Mouse (Mus musculus) ES-Bruce4 (cell line): ENCODE measurements around the gene Nucb1. TPM values are rescaled to one million over a fixed set of nuclear protein-coding genes. Genes with fewer than 3 reads are reported as not detected.

Experiments used
- H3K27ac ChIP-seq: 2 replicates; pipeline ENCODE4 v1.5.1; 2012; ENCODE audit warnings: low read length, inconsistent platforms; ENCODE audit not compliant: insufficient read depth
- H3K27me3 ChIP-seq: 2 replicates; pipeline ENCODE4 v1.6.1; 2012; ENCODE audit warnings: mild to moderate bottlenecking, low read length, inconsistent platforms; ENCODE audit not compliant: control insufficient read depth, poor library complexity, insufficient read depth, severe bottlenecking
- H3K36me3 ChIP-seq: 2 replicates; pipeline ENCODE4 v1.6.1; 2012; ENCODE audit warnings: inconsistent platforms, mild to moderate bottlenecking, low read length, moderate library complexity; ENCODE audit not compliant: control insufficient read depth, poor library complexity, insufficient read depth, severe bottlenecking
- H3K4me1 ChIP-seq: one replicate; pipeline ENCODE4 v1.8.1; 2011; ENCODE audit warnings: low read length; ENCODE audit not compliant: control insufficient read depth, insufficient read depth
- H3K4me3 ChIP-seq: 2 replicates; pipeline ENCODE4 v1.5.1; 2011; ENCODE audit warnings: low read depth, mild to moderate bottlenecking, low read length
- H3K9ac ChIP-seq: 2 replicates; pipeline ENCODE4 v1.6.1; 2012; ENCODE audit warnings: low read depth, mild to moderate bottlenecking, inconsistent platforms; ENCODE audit not compliant: poor library complexity, severe bottlenecking
- H3K9me3 ChIP-seq: replicated peaks from 2 replicates; pipeline ENCODE4 v1.6.1; 2012; ENCODE audit warnings: mild to moderate bottlenecking, low read length, inconsistent platforms; ENCODE audit not compliant: control insufficient read depth, poor library complexity, insufficient read depth, severe bottlenecking
- CTCF ChIP-seq: IDR thresholded peaks from one replicate; pipeline ENCODE4 v1.8.1; 2011; ENCODE audit warnings: low read depth, low read length
- EP300 ChIP-seq: IDR thresholded peaks from 2 replicates; pipeline ENCODE4 v1.6.1; 2011; ENCODE audit warnings: low read depth, low read length; ENCODE audit not compliant: insufficient read depth
- POLR2A ChIP-seq: IDR thresholded peaks from one replicate; pipeline ENCODE4 v1.8.1; 2011; ENCODE audit warnings: low read length; ENCODE audit not compliant: insufficient read depth
- polyA plus RNA-seq: library from polyadenylated mRNA; stranded (reverse); fragments of >200 nt; gene quantifications from 2 replicates; pipeline ENCODE4 v1.2.4, GENCODE M21; 2011; ENCODE audit warnings: low read depth; ENCODE audit not compliant: missing spikeins, insufficient read depth, insufficient read length

The Nucb1 gene
- polyA plus RNA-seq, 1 experiment: 105 TPM

GRCm38 (mm10) chr7:45470869-45471268, 39.3 kb downstream of the Nucb1 start:
- Histone ChIP-seq H3K27me3 (no peaks in the 10 kb centered on the region), H3K9ac (no peak overlapping the region), H3K9me3 (no peaks in the 10 kb centered on the region), H3K36me3 (no peaks in the 10 kb centered on the region), H3K4me3 (no peak overlapping the region), H3K27ac (no peak overlapping the region), H3K4me1 (no peaks in the 10 kb centered on the region)
- TF ChIP-seq POLR2A (no peak), CTCF (no peak), EP300 (no peak)

DNA sequence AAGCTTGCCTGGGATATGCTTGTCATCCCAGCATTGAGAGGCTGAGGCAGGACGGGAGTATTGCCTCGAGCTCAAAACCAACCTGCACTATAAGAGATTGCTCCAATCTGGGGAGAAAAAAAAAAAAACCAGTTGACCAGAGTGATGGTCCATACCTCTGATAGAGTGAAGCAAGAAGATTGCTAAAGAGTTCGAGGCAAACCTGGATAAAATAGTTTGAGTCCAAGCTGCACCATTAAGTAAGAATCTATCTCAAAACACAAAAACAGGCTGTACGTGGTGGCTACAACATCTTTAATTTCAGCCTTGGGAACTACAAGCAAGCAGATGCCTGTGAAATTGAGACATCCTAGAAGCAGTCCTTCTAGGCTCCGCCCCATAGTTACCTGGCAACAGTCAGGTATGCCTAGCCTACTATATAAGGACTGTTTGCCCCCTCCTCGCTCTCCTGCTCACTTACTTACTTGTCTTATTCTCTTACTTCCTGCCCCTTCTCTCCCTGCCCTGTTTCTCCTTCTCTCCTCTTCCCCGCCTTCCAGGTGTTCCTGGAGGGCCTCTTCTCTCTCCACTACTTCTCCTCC, 43.0 kb downstream of the Nucb1 start:
- Histone ChIP-seq H3K27ac (peak overlapping the region; percentile 67), H3K9me3 (no peaks in the 10 kb centered on the region), H3K27me3 (no peaks in the 10 kb centered on the region), H3K4me1 (no peaks in the 10 kb centered on the region), H3K36me3 (peaks cover 28% of the 10 kb centered on the region), H3K9ac (peak overlapping the region; percentile 90), H3K4me3 (peak overlapping the region; percentile 74)
- TF ChIP-seq POLR2A (no peak), EP300 (no peak), CTCF (no peak)

- Histone ChIP-seq H3K36me3 (peaks cover 30% of the 10 kb centered on the region), H3K27ac (peak within 1 kb of the TSS; percentile 78), H3K4me1 (no peaks in the 10 kb centered on the region), H3K9ac (peak within 1 kb of the TSS; percentile 90), H3K27me3 (no peaks in the 10 kb centered on the region), H3K9me3 (no peaks in the 10 kb centered on the region), H3K4me3 (peak within 1 kb of the TSS; percentile 74)
- TF ChIP-seq EP300 (peak; percentile 71; the same call in 1 of the 2 replicates), CTCF (no peak), POLR2A (peak; percentile 8)
Measured at GRCm38 (mm10) chr7:45466283-45467089, 43.7 kb downstream of the Nucb1 start, which contains the start of gene Bax. TSS of gene Bax (minus strand) at chr7:45466898.

GRCm38 (mm10) chr7:45465549-45465948, 44.7 kb downstream of the Nucb1 start:
- TF ChIP-seq CTCF (peak; percentile 29), EP300 (no peak)
- Histone ChIP-seq H3K27me3 (no peaks in the 10 kb centered on the region), H3K36me3 (peaks cover 30% of the 10 kb centered on the region), H3K27ac (peak overlapping the region; percentile 78), H3K9me3 (no peaks in the 10 kb centered on the region), H3K4me3 (peak overlapping the region; percentile 74), H3K4me1 (no peaks in the 10 kb centered on the region), H3K9ac (peak overlapping the region; percentile 90)

- peaks cover 33% of the 10 kb centered on the region for H3K36me3 ChIP-seq
- H3K4me1 ChIP-seq: no peaks in the 10 kb centered on the region
- H3K4me3 ChIP-seq: peak overlapping the region; percentile 74
- H3K9me3 ChIP-seq: no peaks in the 10 kb centered on the region
- H3K9ac ChIP-seq: peak overlapping the region; percentile 90
- no peak for TF ChIP-seq CTCF
- no peak for TF ChIP-seq POLR2A
- no peak for TF ChIP-seq EP300
- no peaks in the 10 kb centered on the region for H3K27me3 ChIP-seq
- peak overlapping the region; percentile 78 for H3K27ac ChIP-seq
Measured at GRCm38 (mm10) chr7:45465112-45465511, 45.1 kb downstream of the Nucb1 start.
